In the genomic region with DNA sequence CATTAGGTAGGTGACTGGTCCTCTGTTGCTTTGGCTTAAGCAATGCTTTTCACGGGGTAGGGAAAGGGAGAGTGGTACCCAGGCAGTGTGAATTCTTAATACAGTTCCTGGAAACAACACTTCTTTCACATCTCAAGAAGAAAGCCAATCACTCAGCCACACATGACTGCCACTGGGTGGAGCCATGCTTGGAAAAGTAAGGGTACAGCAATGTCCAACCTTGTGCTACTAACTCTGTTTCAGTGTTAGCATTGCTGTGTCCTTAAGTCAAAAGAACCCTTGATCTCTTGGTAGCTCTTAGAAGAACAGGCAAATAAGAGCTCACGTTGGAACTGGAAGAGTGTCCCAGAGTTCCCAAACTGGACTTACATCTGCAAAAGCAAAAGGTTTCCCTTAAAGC, we compare ENCODE assay signal across 12 mouse cellular contexts.
A peak's percentile ranks its signal among the peaks of the same experiment; 100 is the strongest.
DNase-seq lines count a peak whose midpoint lies in the region; ATAC-seq and TF ChIP-seq lines count a peak whose summit lies in the region.
"Had no signal": no experiment of that assay in that cellular context is flagged by ENCODE, and none has a peak within 500 bp of the region (broad histone marks: within the 10 kb centered on the region; RNA-seq: fewer than 3 reads in every experiment).

No protein-coding gene starts in this region.

- intact Hi-C loops in heart, adult 2 months (cut with DNase I), result loop anchor here (10.0 kb wide), 1 partner anchor 396 kb away; no protein-coding TSS in a partner anchor

- TF ChIP-seq EP300 in heart, adult 2 months (IDR thresholded peaks at IDR 0.05; ENCODE audit: insufficient read depth, low read depth, low read length), result no peak

- DNase-seq in heart, adult 2 months, result no peak
- DNase-seq in heart, embryonic 10.5 days (ENCODE audit: low spot score), result no peak
- peak; percentile 31 for DNase-seq in liver, adult 2 months (ENCODE audit: extremely low read depth, low read depth, low spot score)
- DNase-seq in liver, result no peak
- DNase-seq in brain, embryonic 14.5 days (ENCODE audit: low read depth), result peak; percentile 17
- DNase-seq in lung, postnatal 14 days, result peak; percentile 41
- DNase-seq: layer of hippocampus, adult 9-11 months had no signal

- no peaks in the 10 kb centered on the region for H3K9me3 ChIP-seq in heart, embryonic 10.5 days
- H3K9me3 ChIP-seq: forebrain, embryonic 10.5 days; hindbrain, embryonic 15.5 days; limb, embryonic 12.5 days had no signal

- no peaks in the 10 kb centered on the region for H3K27me3 ChIP-seq in heart, adult 2 months (ENCODE audit: control insufficient read depth, insufficient read depth, low read length)
- no peaks in the 10 kb centered on the region for H3K27me3 ChIP-seq in heart, embryonic 10.5 days (ENCODE audit: insufficient read depth, poor library complexity, severe bottlenecking)
- no peaks in the 10 kb centered on the region for H3K27me3 ChIP-seq in liver, adult 2 months (ENCODE audit: control insufficient read depth, insufficient read depth, low read length)
- H3K27me3 ChIP-seq: hindbrain, embryonic 15.5 days; limb, embryonic 12.5 days had no signal

- H3K4me1 ChIP-seq in heart, adult 2 months (ENCODE audit: control insufficient read depth, insufficient read depth, low read length), result no peaks in the 10 kb centered on the region
- H3K4me1 ChIP-seq in heart, embryonic 10.5 days, result peaks cover 5% of the 10 kb centered on the region; the same call in 1 of the 2 replicates
- no peaks in the 10 kb centered on the region for H3K4me1 ChIP-seq in liver, adult 2 months (ENCODE audit: control insufficient read depth, insufficient read depth, low read length)
- H3K4me1 ChIP-seq: forebrain, embryonic 10.5 days; hindbrain, embryonic 15.5 days had no signal

- 63% methylated on average over 2 of the region's 2 CpGs for WGBS in heart, adult 2 months
- 61% methylated on average over 2 of the region's 2 CpGs for WGBS in heart, embryonic 10.5 days
- 71% methylated on average over 2 of the region's 2 CpGs for WGBS in liver, adult 2 months

- no peaks in the 10 kb centered on the region for H3K36me3 ChIP-seq in heart, adult 2 months (ENCODE audit: control insufficient read depth, insufficient read depth, low read length)
- H3K36me3 ChIP-seq in heart, embryonic 10.5 days, result no peaks in the 10 kb centered on the region
- no peaks in the 10 kb centered on the region for H3K36me3 ChIP-seq in liver, adult 2 months (ENCODE audit: control insufficient read depth, insufficient read depth, low read length)
- H3K36me3 ChIP-seq: forebrain, embryonic 10.5 days; hindbrain, embryonic 15.5 days; limb, embryonic 12.5 days had no signal

- H3K4me3 ChIP-seq in heart, adult 2 months, result no peak overlapping the region
- no peak overlapping the region for H3K4me3 ChIP-seq in heart, embryonic 10.5 days
- no peak overlapping the region for H3K4me3 ChIP-seq in liver, adult 2 months (ENCODE audit: insufficient read depth, low read depth, low read length)
- H3K4me3 ChIP-seq: forebrain, embryonic 10.5 days; hindbrain, embryonic 15.5 days; limb, embryonic 12.5 days had no signal

- peak; percentile 49 for TF ChIP-seq CTCF in heart, adult 2 months (IDR thresholded peaks at IDR 0.05)
- peak; percentile 1; the same call in 1 of the 2 replicates for TF ChIP-seq CTCF in liver, adult 2 months (IDR thresholded peaks at IDR 0.05; ENCODE audit: low read depth, low read length)
- TF ChIP-seq CTCF in brain, embryonic 14.5 days (IDR thresholded peaks at IDR 0.05; ENCODE audit: borderline replicate concordance, extremely low read depth, insufficient read depth, insufficient read length), result no peak

- TF ChIP-seq POLR2A in heart, adult 2 months (IDR thresholded peaks at IDR 0.05; ENCODE audit: insufficient read depth, low read depth, low read length), result no peak
- TF ChIP-seq POLR2A in liver, adult 2 months (IDR thresholded peaks at IDR 0.05; ENCODE audit: extremely low read depth, insufficient read depth, low read length), result no peak
- no peak for TF ChIP-seq POLR2A in brain, embryonic 14.5 days (IDR thresholded peaks at IDR 0.05; ENCODE audit: borderline replicate concordance, extremely low read depth, insufficient read depth, insufficient read length, poor library complexity, severe bottlenecking)

- no peak for ATAC-seq in inflammation-experienced regulatory T-cells, adult 6 months
- no peak for ATAC-seq in monocyte, adult 5-6 weeks (replicated peaks; ENCODE audit: insufficient number of reproducible peaks, low FRiP score, low TSS enrichment, poor library complexity, severe bottlenecking)

- no peaks in the 10 kb centered on the region for H3K79me2 ChIP-seq in heart, adult 2 months (replicated peaks; ENCODE audit: control insufficient read depth, insufficient read depth, low read length)
- no peaks in the 10 kb centered on the region for H3K79me2 ChIP-seq in liver, adult 2 months (ENCODE audit: control insufficient read depth, insufficient read depth, low read length)

- H3K9ac ChIP-seq in heart, adult 2 months (ENCODE audit: low read depth, low read length), result no peak overlapping the region
- H3K9ac ChIP-seq in liver, adult 2 months (ENCODE audit: low read depth, low read length), result no peak overlapping the region
- H3K9ac ChIP-seq: hindbrain, embryonic 15.5 days; limb, embryonic 12.5 days had no signal

- no peak overlapping the region for H3K27ac ChIP-seq in heart, adult 2 months
- no peak overlapping the region for H3K27ac ChIP-seq in heart, embryonic 10.5 days
- no peak overlapping the region for H3K27ac ChIP-seq in liver, adult 2 months (replicated peaks; ENCODE audit: insufficient read depth, low read depth, low read length)
- H3K27ac ChIP-seq: forebrain, embryonic 10.5 days; hindbrain, embryonic 15.5 days; limb, embryonic 12.5 days had no signal

Comparison
In these comparisons a context has a peak if more than half of its experiments do, and no peak if none do; other contexts are left out.
1. DNase-seq: peak in liver, adult 2 months (single experiment), brain, embryonic 14.5 days (single experiment) and lung, postnatal 14 days (single experiment); none in heart, adult 2 months (0 of 2), heart, embryonic 10.5 days (single experiment) and liver (single experiment).